Mouse (Mus musculus): ENCODE measurements around the gene Gm28051. TPM values are rescaled to one million over a fixed set of nuclear protein-coding genes. Genes with fewer than 3 reads are reported as not detected.

Gm28051 gene
- total and polyA plus RNA-seq, 3 experiments: not detected

DNA sequence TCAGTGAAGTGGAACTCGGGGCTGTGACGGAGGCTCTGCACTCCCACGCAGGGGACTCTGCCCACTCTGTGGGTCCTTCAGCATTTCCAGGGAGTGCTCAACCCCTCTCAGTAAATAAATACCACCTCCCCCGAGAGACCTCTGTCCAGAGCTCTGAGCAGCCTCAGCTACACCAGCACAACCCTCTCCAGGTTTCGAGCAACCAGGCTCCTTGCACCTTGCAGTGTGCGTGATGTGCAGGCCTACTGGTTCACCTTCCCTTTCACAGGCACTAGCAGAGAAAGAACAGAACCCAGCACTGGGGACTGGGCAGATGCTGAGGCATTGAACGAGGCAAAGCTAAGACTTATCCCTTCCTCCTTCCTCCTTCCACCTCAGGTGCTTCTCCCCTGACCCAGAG lies 60.2 kb downstream of the Gm28051 start:
- H3K79me2 ChIP-seq (ENCODE audit: control insufficient read depth, insufficient read depth, low read length, poor library complexity): peaks cover 23% of the 10 kb centered on the region
- H3K9ac ChIP-seq (ENCODE audit: control insufficient read depth, low read depth, low read length, poor library complexity, severe bottlenecking): no peak overlapping the region
- peaks cover 0 to 3% of the 10 kb centered on the region in 2 experiments; a peak in 1 of 4 replicates for H3K4me1 ChIP-seq (ENCODE audit: control insufficient read depth in 1 of 2, insufficient read depth in 2 of 2, low read length in 2 of 2)

DNA sequence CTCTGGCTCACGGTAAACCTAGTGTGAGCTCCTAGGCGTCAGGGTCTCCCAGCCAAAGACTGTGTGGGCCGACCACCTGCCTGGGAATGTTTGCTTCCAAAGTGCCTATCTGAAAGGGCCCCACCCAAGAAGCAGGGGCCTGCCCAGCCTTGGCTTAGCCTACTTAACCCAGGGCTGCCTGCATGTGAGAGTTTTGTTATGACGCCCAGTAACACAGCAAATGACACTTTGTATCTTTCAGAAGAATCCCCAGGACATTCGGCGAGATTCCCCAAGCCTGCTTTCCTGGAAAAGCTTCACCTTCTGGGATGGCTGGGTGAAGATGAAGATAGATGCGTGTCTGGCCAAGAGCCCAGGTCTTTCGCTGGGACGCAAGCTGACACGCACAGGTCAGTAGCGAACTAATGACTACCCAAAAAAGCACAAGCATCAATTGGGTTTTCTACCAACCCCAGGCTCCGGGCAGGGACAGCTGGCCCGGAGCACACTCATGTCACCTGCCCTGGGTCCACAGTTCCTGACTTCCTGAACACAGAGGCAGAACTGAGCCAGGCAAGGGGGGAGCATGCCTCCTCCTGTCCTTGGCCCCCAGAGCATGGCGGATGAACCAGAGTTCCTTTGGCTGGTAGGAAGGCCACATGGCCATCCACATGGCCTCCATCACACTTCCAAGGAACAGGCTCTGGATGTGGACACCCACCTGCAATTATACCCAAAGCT lies 60.8 kb downstream of the Gm28051 start:
- TF ChIP-seq POLR2A (IDR thresholded peaks at IDR 0.05; ENCODE audit: control insufficient read depth in 1 of 2, insufficient read depth in 1 of 2, low read depth in 1 of 2, low read length in 2 of 2, poor library complexity in 1 of 2) (no peak), GABPA (IDR thresholded peaks at IDR 0.05; ENCODE audit: low read depth, low read length) (no peak), TCF12 (IDR thresholded peaks at IDR 0.05; ENCODE audit: low read depth, low read length) (no peak), MEF2A (IDR thresholded peaks at IDR 0.05; ENCODE audit: extremely low read depth, insufficient replicate concordance, low read depth, low read length, poor library complexity, severe bottlenecking) (no peak), MYB (IDR thresholded peaks at IDR 0.05; ENCODE audit: low read depth, low read length) (no peak), RAD21 (IDR thresholded peaks at IDR 0.05; ENCODE audit: low read depth, low read length) (no peak), TBP (IDR thresholded peaks at IDR 0.05; ENCODE audit: low read depth, low read length) (no peak), HCFC1 (IDR thresholded peaks at IDR 0.05; ENCODE audit: low read depth, low read length) (no peak), ZNF384 (IDR thresholded peaks at IDR 0.05; ENCODE audit: low read depth, low read length) (no peak), ZC3H11A (IDR thresholded peaks at IDR 0.05; ENCODE audit: low read depth, low read length) (no peak), POLR2AphosphoS5 (IDR thresholded peaks at IDR 0.05; ENCODE audit: borderline replicate concordance, low read depth, low read length) (no peak), BHLHE40 (IDR thresholded peaks at IDR 0.05; ENCODE audit: borderline replicate concordance, low read depth, low read length) (no peak), MAZ (IDR thresholded peaks at IDR 0.05; ENCODE audit: low read depth, low read length) (no peak), ELF1 (IDR thresholded peaks at IDR 0.05; ENCODE audit: low read depth, low read length) (no peak), CHD1 (IDR thresholded peaks at IDR 0.05; ENCODE audit: low read depth, low read length) (no peak), ZKSCAN1 (IDR thresholded peaks at IDR 0.05; ENCODE audit: low read depth, low read length) (no peak), JUND (IDR thresholded peaks at IDR 0.05; ENCODE audit: low read depth, low read length) (no peak), POLR2AphosphoS2 (IDR thresholded peaks at IDR 0.05; ENCODE audit: low read length) (no peak), NRF1 (IDR thresholded peaks at IDR 0.05; ENCODE audit: insufficient read depth, low read depth, low read length, poor library complexity, severe bottlenecking) (no peak), MXI1 (IDR thresholded peaks at IDR 0.05; ENCODE audit: low read depth, low read length) (no peak)
- Histone ChIP-seq H3K27me3 (ENCODE audit: control insufficient read depth in 1 of 2, insufficient read depth in 2 of 2, low read length in 2 of 2) (no peaks in the 10 kb centered on the region), H3K4me3 (ENCODE audit: control insufficient read depth in 1 of 2, insufficient read depth in 1 of 2, low read depth in 2 of 2, low read length in 2 of 2) (no peak overlapping the region), H3K9ac (ENCODE audit: control insufficient read depth, low read depth, low read length, poor library complexity, severe bottlenecking) (no peak overlapping the region), H3K4me1 (ENCODE audit: control insufficient read depth in 1 of 2, insufficient read depth in 2 of 2, low read length in 2 of 2) (no peaks in the 10 kb centered on the region), H3K9me3 (replicated peaks; ENCODE audit: insufficient read depth, low read length) (no peaks in the 10 kb centered on the region), H3K79me2 (ENCODE audit: control insufficient read depth, insufficient read depth, low read length, poor library complexity) (peaks cover 17% of the 10 kb centered on the region), H3K27ac (ENCODE audit: control insufficient read depth, low read depth, low read length) (no peak overlapping the region), H3K36me3 (ENCODE audit: control insufficient read depth in 1 of 2, insufficient read depth in 2 of 2, low read length in 2 of 2) (no peaks in the 10 kb centered on the region)
- no peak for DNase-seq (ENCODE audit: low read depth, low spot score)

More for the DNA sequence above, 60.2 kb downstream of the Gm28051 start:
- no peaks in the 10 kb centered on the region for H3K9me3 ChIP-seq (replicated peaks; ENCODE audit: insufficient read depth, low read length)
- H3K27me3 ChIP-seq (ENCODE audit: control insufficient read depth in 1 of 2, insufficient read depth in 2 of 2, low read length in 2 of 2): no peaks in the 10 kb centered on the region
- TF ChIP-seq ZKSCAN1 (IDR thresholded peaks at IDR 0.05; ENCODE audit: low read depth, low read length): no peak
- TF ChIP-seq MEF2A (IDR thresholded peaks at IDR 0.05; ENCODE audit: extremely low read depth, insufficient replicate concordance, low read depth, low read length, poor library complexity, severe bottlenecking): no peak
- no peak for TF ChIP-seq CHD1 (IDR thresholded peaks at IDR 0.05; ENCODE audit: low read depth, low read length)
- no peak for TF ChIP-seq MAZ (IDR thresholded peaks at IDR 0.05; ENCODE audit: low read depth, low read length)
- no peak for TF ChIP-seq NELFE (IDR thresholded peaks at IDR 0.05; ENCODE audit: low read depth, low read length)
- no peak for TF ChIP-seq HCFC1 (IDR thresholded peaks at IDR 0.05; ENCODE audit: low read depth, low read length)
- no peak for TF ChIP-seq KAT2A (conservative IDR thresholded peaks at IDR 0.05; ENCODE audit: low read depth, low read length)
- no peak for TF ChIP-seq CTCF (IDR thresholded peaks at IDR 0.05 in 2 of 3, conservative IDR thresholded peaks at IDR 0.05 in 1 of 3; ENCODE audit: control insufficient read depth in 1 of 3, insufficient read depth in 1 of 3, low read depth in 2 of 3, low read length in 3 of 3, poor library complexity in 1 of 3, severe bottlenecking in 1 of 3)
- no peak for TF ChIP-seq RCOR1 (IDR thresholded peaks at IDR 0.05; ENCODE audit: low read depth, low read length)
- TF ChIP-seq MXI1 (IDR thresholded peaks at IDR 0.05; ENCODE audit: low read depth, low read length): no peak
- TF ChIP-seq POLR2AphosphoS2 (IDR thresholded peaks at IDR 0.05; ENCODE audit: low read length): no peak
- TF ChIP-seq UBTF (IDR thresholded peaks at IDR 0.05; ENCODE audit: borderline replicate concordance, insufficient read depth, low read depth, low read length): no peak
- no peak for TF ChIP-seq RAD21 (IDR thresholded peaks at IDR 0.05; ENCODE audit: low read depth, low read length)
- H3K27ac ChIP-seq (ENCODE audit: control insufficient read depth, low read depth, low read length): no peak overlapping the region
- no peaks in the 10 kb centered on the region for H3K36me3 ChIP-seq (ENCODE audit: control insufficient read depth in 1 of 2, insufficient read depth in 2 of 2, low read length in 2 of 2)
- H3K4me3 ChIP-seq (ENCODE audit: control insufficient read depth in 1 of 2, insufficient read depth in 1 of 2, low read depth in 2 of 2, low read length in 2 of 2): no peak overlapping the region
- DNase-seq (ENCODE audit: low read depth, low spot score): no peak
